Mouse (Mus musculus): ENCODE data around the gene Cdh23.
"Not testable (repeated sequence)": the region's sequence is repeated elsewhere in the genome, so short reads cannot be mapped to it uniquely, and the experiment has no call there.

Gene Cdh23

GRCm38 (mm10) chr10:60696390-60696789 lies at the start of gene Cdh23:
Gene Cdh23, minus strand, starts transcription at chr10:60696490.
- no peak for DNase-seq (ENCODE audit: low spot score)

GRCm38 (mm10) chr10:60744543-60745290 lies 48.4 kb upstream of the Cdh23 start:
- DNase-seq (ENCODE audit: low spot score): no peak

- no peak for DNase-seq (ENCODE audit: low spot score)
Measured at GRCm38 (mm10) chr10:60743681-60744080, 47.4 kb upstream of the Cdh23 start.

GRCm38 (mm10) chr10:60742942-60743341 lies 46.7 kb upstream of the Cdh23 start:
- no peak for DNase-seq (ENCODE audit: low spot score)

GRCm38 (mm10) chr10:60742296-60742695 lies 46.0 kb upstream of the Cdh23 start:
- not testable (repeated sequence) for DNase-seq (ENCODE audit: low spot score)

- no peak for DNase-seq (ENCODE audit: low spot score)
Measured at GRCm38 (mm10) chr10:60741435-60741834, 45.1 kb upstream of the Cdh23 start.

- DNase-seq (ENCODE audit: low spot score): no peak
Measured at GRCm38 (mm10) chr10:60739619-60740363, 43.5 kb upstream of the Cdh23 start.

GRCm38 (mm10) chr10:60737886-60738640 lies 41.8 kb upstream of the Cdh23 start:
- DNase-seq (ENCODE audit: low spot score): no peak

GRCm38 (mm10) chr10:60737169-60737728 lies 41.0 kb upstream of the Cdh23 start:
- DNase-seq (ENCODE audit: low spot score): no peak

GRCm38 (mm10) chr10:60735737-60736136 lies 39.4 kb upstream of the Cdh23 start:
- no peak for DNase-seq (ENCODE audit: low spot score)

- no peak for DNase-seq (ENCODE audit: low spot score)
Measured at GRCm38 (mm10) chr10:60733471-60733870, 37.2 kb upstream of the Cdh23 start.

- no peak for DNase-seq (ENCODE audit: low spot score)
Measured at GRCm38 (mm10) chr10:60732397-60732861, 36.1 kb upstream of the Cdh23 start.

- no peak for DNase-seq (ENCODE audit: low spot score)
Measured at GRCm38 (mm10) chr10:60731742-60732141, 35.5 kb upstream of the Cdh23 start.

- DNase-seq (ENCODE audit: low spot score): no peak
Measured at GRCm38 (mm10) chr10:60727301-60727700, 31.0 kb upstream of the Cdh23 start.

- DNase-seq (ENCODE audit: low spot score): no peak
Measured at GRCm38 (mm10) chr10:60726896-60727295, 30.6 kb upstream of the Cdh23 start.

- no peak for DNase-seq (ENCODE audit: low spot score)
Measured at GRCm38 (mm10) chr10:60724496-60724895, 28.2 kb upstream of the Cdh23 start.

GRCm38 (mm10) chr10:60723345-60723744 lies 27.1 kb upstream of the Cdh23 start:
- no peak for DNase-seq (ENCODE audit: low spot score)

- DNase-seq (ENCODE audit: low spot score): no peak
Measured at GRCm38 (mm10) chr10:60721640-60722039, 25.4 kb upstream of the Cdh23 start.

- no peak for DNase-seq (ENCODE audit: low spot score)
Measured at GRCm38 (mm10) chr10:60720461-60720860, 24.2 kb upstream of the Cdh23 start.

- DNase-seq (ENCODE audit: low spot score): no peak
Measured at GRCm38 (mm10) chr10:60718491-60718890, 22.2 kb upstream of the Cdh23 start.

- DNase-seq (ENCODE audit: low spot score): no peak
Measured at GRCm38 (mm10) chr10:60716449-60716848, 20.2 kb upstream of the Cdh23 start.

GRCm38 (mm10) chr10:60712299-60712698 lies 16.0 kb upstream of the Cdh23 start:
- not testable (repeated sequence) for DNase-seq (ENCODE audit: low spot score)
